Mouse (Mus musculus) left cerebral cortex, postnatal 14 days (tissue): ENCODE data around the gene Actn2. TPM values are rescaled to one million over a fixed set of nuclear protein-coding genes. Genes with fewer than 3 reads are reported as not detected.

Source experiments
- DNase-seq, 2 experiments: peaks; one replicate each; pipeline ENCODE4 v3.0.0; 2021 to 2022; ENCODE audit warnings: low spot score in 2 of 2, mixed read lengths in 1 of 2
- intact Hi-C: fragments of 180-260 bp; cut with DNase I; formaldehyde crosslinking; loops from one replicate; pipeline ENCODE4 v1.15.1; 2025
- total RNA-seq, 2 experiments: library from RNA; stranded (reverse); gene quantifications; 2 replicates each; pipeline ENCODE4 v1.2.3; 2021

Gene Actn2
- total RNA-seq, 2 experiments from 2014 or later: 19.0 to 21.3 TPM

DNA sequence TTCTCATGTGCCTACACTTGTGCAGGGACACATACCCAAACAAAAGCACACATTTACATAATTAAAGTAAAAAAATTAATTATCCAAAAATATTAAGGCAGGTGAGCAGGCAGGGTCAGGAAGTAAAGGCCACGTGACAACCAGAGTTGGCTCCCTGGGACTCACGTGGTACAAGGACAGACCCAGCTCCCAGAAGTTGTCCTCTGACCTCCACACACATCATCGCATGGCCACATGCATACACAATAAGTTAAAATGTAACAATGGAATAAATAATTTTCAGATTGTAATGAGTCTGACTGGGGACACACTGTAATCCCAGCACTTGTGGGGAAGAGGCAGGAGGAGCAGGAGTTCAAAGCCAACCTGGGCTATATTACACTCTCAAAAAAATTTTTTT, 72.6 kb downstream of the Actn2 start:
- intact Hi-C loops: no loop called here
- DNase-seq: no peak

- no peak for DNase-seq
- intact Hi-C loops: no loop called here
These were observed 73.5 kb downstream of the Actn2 start for GRCm38 (mm10) chr13:12267097-12267496.

DNA sequence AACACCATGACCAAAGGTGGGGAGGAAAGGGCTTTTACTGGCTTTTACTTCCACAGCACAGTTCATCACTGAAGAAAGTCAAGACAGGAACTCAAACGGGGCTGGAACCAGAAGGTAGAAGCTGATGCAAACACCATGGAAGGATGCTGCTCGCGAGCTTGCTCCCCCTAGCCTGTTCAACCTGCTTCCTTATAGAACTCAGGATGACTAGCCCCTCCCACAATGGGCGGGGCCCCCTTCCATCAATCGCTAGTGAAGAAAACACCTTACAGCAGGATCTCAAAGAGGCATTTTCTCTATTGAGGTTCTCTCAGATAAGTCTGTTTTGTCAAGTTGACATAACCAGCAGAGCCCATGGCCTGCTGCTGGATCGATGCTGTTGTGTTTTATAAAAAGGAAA, 76.6 kb downstream of the Actn2 start:
- intact Hi-C loops: no loop called here
- no peak for DNase-seq

DNA sequence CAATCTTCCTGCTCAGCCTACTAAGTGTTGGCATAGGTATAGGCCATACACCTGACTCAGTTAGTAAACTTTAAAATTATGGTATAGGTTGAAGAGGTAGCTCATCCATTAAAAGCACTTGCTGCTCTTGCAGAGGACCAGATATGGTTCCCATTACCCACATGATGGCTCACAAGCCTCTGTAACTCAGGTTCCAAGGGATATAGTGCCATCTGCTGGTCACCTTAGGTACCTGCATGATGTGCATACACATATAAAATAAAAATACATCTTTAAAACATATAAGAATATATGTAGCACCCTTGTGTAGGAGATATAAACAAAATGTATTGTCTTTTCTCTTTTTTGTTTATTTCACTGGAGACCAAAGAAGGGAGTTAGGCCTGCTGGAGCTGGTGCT, 79.1 kb downstream of the Actn2 start:
- intact Hi-C loops: no loop called here
- DNase-seq: no peak

DNA sequence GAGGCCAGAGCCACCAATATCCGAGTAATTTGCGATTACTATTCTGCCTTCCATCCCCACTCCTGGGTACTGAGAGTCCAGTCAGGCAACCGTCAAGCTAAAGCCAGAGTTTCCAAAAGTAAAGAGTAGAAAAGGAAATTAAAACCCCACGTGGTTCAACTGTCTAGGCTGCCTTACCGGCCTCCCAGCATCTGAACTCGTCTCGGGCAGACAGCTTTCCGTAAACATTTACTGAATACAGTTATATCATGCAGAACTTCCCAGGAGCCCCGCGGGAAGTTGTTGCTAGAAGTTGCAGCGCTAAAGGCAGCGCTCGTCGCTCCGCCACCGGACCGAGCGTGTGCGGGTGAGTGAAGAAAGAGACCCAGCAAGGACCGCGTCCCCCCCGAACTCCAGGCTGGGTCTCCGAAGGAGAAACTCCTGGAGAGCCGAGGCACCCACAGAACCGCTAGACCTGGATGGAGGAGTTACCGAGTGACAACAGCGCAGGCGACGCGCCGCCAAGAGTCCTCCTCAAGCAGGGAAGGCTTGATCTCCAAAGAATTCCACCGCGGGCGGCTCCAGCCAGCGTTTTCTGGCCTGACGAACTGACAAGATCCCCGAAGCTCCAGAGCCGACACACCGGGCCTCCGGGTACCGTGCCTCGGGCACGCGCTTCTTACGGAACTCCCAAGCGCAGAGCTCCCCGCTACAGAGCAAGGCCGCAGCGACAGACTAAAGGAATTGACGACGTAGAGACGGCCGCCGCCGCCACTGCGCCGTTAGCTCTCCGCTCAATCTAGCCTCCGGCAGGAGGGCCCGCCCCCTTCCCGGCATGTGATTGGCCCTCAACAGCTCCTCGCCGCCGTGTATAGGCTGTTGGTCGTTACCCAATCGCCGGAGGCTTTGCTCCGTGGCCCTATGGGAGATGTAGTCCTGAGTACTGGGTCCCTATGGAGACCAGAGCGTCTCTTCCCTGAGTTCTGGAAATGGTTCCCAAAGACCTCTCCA, 82.9 kb downstream of the Actn2 start, which contains the start of gene Mtr:
TSS of gene Mtr (minus strand) at position 723 of the 990 bp plus-strand sequence.
- peak; percentile 96 for DNase-seq
- intact Hi-C loops: loop anchor here (5.0 kb wide), 1 partner anchor 150 kb away; the partner anchor contains the start of gene Ryr2

DNA sequence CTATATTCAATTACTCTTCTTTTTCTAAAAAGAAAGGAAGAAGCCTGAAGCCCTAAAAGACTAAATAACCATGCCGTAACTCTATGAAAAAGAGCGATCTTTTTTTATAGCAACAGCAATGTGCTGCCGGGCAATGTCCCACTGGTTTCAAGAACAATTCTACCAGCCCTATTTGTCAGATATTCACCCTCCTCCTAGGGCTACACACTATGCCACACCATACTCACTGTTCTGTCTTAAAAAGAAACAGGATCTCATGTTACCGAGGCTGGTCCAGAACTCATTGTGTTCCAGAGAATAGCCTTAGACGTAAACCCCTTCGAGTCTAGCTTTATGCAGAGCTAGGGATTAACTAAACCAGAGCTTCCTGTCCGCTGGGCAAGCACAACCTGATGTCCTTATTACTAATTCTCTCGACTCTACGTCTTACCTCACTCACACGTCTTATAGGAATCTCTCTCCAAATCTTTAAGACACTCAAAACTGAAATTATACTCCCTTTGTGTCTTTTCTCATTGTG, 83.6 kb downstream of the Actn2 start:
- intact Hi-C loops: loop anchor here (5.0 kb wide), 1 partner anchor 150 kb away; the partner anchor contains the start of gene Ryr2

DNA sequence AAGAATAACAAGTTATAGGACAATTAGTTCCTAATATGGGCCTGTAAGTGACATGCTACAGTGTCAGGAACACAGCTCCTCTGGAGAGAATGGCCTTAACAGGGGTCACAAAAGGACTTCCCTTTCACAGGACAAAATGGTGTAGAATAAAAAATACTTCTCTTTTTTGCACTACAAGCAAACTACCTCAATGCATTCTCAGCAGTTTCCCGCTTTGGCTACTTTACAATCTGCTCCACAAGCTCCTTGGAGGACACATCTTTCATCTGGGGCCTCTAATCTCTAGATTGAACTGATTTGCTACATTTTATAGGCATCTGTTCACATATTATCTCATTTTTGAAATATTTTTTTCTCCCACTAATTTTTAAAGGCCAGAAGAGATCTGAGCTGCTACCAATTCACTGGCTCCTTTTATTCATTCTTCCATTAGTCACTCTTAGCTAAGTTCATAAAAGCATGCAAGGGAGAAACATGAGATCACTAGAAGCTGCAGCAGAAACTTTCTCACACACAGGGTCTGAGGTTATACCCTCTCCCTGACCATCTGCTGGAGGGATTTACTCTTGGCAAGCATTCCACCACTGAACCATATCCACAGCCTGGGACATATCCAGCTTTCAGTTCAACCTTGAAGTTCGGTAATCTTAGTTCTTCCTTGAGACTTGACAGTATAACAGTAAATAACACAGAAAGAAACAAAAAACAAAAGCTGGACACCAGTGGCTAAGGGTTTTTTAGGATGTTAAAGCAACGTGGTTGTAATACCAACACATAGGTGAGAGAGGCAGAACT, 84.5 kb downstream of the Actn2 start:
- no peak for DNase-seq
- intact Hi-C loops: loop anchor here (5.0 kb wide), 1 partner anchor 149 kb away; the partner anchor contains the start of gene Ryr2

More for the DNA sequence above, 83.6 kb downstream of the Actn2 start:
- no peak for DNase-seq

- intact Hi-C loops: no loop called here
- DNase-seq: no peak
These were observed 90.1 kb downstream of the Actn2 start for GRCm38 (mm10) chr13:12250496-12250895.

- intact Hi-C loops: no loop called here
- no peak for DNase-seq
These were observed 91.2 kb downstream of the Actn2 start for GRCm38 (mm10) chr13:12249195-12249898.

- no peak for DNase-seq
- intact Hi-C loops: no loop called here
These were observed 94.6 kb downstream of the Actn2 start for GRCm38 (mm10) chr13:12245938-12246337.

GRCm38 (mm10) chr13:12243991-12244390, 96.6 kb downstream of the Actn2 start:
- intact Hi-C loops: no loop called here
- DNase-seq: no peak

GRCm38 (mm10) chr13:12232141-12232540, 108.4 kb downstream of the Actn2 start:
- intact Hi-C loops: no loop called here
- no peak for DNase-seq

DNA sequence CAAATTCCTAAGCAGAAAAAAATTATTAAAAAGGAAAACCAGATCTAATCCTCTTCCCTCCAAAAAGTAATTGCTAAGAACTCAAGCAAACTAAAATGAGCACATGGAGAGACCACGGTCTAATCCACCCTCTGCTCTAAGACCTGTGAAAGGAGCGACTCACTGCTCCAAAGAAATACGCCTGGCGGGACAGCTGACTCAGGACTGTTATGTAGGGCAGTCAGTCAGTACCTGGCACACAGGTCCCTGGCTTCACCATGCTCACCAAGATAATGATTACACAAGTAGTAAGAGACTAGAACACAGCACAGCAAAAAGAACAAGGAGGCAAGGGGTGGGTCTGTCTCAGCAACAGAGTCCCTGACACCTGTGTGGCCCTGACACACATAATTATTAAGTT, 112.3 kb downstream of the Actn2 start:
- no peak for DNase-seq
- intact Hi-C loops: no loop called here

DNA sequence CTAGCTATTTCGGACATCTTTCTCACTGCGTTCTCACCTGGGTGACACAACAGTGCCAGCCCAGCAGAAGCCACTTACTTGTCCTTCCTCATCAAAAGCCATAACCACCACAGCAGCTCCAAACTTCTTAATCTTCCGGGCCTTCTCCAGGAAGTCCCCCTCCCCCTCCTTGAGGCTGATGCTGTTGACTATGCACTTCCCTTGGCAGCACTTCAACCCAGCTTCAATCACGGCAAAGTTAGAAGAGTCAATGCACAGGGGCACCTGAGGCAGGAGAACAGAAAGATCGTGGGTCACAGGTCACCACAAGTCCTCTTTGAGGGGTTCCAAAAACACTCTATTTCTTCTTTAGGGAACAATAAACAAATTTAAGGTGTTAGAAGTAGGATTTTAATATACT, 113.0 kb downstream of the Actn2 start:
- DNase-seq: no peak
- intact Hi-C loops: no loop called here

Other genes with a start within 250 kb of the Actn2 start
- 100 to 1,000 TPM; 142 to 159 TPM for gene Ryr2, start 233.8 kb downstream of the Actn2 start, total RNA-seq
- 10 to 100 TPM; 16.9 to 19.0 TPM for gene Mtr, start 82.6 kb downstream of the Actn2 start, total RNA-seq
- 10 to 100 TPM; 20.4 to 26.4 TPM for gene Heatr1, start 54.3 kb upstream of the Actn2 start, total RNA-seq
- gene Lgals8, start 124.2 kb upstream of the Actn2 start, total RNA-seq: 10 to 100 TPM; 23.1 to 23.8 TPM
- under 1 TPM; 0.18 to 0.25 TPM for gene Edaradd, start 179.7 kb upstream of the Actn2 start, total RNA-seq
- gene Ero1lb, start 225.1 kb upstream of the Actn2 start, total RNA-seq: 10 to 100 TPM; 11.6 to 11.8 TPM